Mouse (Mus musculus) thymus, postnatal 14 days (tissue): ENCODE results near the gene Slc4a1.
A peak's percentile ranks its signal among the peaks of the same experiment; 100 is the strongest.

Experiments
- DNase-seq: peaks from one replicate; pipeline ENCODE4 v3.0.0; 2021

Gene Slc4a1

DNA sequence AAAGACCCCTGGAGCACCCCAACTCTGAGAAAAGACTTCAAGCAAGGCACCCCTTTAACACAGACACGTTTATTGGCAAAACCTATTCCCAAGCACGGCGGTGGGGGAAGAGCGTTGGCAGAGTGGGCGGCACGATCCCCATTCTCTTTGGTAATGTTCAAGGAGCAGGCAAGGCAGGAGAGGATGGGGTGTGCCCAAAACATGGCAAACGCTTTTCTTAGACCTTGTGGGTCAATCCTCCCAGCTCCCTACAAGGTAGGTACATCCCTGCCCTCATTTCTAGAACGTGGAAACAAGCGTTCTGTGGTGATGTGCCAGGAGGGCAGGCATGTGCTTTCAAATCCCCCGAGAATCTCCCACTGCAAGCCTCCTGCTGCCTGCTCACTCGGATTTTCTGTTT, 17.2 kb downstream of the Slc4a1 start:
- DNase-seq: no peak

DNA sequence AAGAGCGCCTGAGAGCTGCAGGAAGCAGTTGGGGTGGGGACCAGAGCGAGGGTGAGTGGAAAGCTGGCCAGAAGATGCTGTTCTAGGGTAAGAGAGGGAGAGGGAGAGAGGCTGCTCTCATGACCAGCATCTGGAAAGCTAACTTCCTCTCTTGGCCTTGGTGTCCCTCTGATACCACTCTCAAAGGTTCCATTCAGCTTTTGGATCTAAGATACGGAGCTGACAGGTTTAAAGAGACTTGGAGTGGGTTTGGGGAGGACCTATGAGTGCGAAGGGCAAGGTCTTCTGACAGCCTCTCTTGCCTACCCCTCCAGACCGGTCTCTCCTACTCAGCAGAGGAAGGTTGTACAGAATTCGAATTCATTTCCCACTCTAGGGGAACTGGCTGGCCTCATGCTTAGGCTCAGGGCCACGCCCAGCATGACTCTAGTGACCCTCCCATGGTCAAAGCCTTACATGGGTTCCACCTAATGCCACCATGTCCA, 17.9 kb downstream of the Slc4a1 start:
- no peak for DNase-seq

DNA sequence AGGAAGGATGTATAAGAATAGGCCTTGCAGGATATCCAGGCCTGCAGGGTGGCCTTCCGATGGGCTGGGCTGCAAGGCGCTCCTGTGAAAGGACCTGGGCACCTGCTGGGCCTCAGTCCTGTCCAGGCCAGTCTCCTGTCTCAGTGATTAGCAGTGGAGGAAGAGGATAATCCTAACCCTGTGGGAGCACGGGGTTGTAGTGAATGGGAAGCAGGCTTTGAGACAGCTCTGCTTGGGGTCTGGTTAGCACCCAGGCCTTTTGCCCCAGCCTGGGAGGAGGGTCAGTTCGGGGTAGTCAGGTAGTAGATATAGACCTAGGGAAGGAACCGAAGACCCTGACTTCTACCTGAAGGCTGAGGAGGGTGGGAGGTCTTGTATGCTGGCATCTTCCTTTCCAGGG, 18.3 kb downstream of the Slc4a1 start:
- no peak for DNase-seq

DNA sequence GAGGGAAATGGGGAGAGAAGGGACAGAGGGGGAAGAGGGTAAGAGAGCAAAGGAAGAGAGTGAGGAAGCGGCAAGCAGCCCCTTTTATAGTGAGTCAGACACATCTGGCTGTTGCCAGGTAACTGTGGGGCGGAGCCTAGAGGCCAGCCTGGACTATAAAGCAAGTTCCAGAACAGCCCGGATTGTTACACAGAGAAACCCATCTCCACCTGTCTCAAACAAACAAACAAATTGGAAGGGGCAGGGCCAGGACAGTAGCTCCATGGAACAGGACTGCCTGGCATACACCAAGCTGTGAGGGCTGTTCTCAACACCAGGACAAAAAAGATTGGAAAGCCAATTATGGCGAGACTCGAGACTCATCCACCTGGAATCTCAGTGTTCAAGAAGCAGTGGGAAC, 19.1 kb downstream of the Slc4a1 start:
- no peak for DNase-seq

DNA sequence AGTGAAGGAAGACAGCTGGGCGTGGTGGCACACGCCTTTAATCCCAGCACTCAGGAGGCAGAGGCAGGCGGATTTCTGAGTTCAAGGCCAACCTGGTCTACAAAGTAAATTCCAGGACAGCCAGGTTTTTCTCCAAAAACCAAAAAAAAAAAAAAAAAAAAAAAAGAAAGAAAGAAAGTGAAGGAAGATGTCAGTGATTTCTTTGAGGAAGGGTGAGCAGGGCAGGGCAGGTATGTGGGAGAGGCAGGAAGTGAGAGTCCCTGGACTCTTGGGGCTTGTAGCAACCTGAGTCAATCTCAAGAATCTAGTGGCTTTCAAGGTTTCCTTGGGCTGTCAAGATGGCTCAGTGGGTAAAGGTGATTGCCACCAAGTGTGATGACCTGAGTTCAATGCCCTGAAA, 21.5 kb downstream of the Slc4a1 start:
- DNase-seq: no peak

DNA sequence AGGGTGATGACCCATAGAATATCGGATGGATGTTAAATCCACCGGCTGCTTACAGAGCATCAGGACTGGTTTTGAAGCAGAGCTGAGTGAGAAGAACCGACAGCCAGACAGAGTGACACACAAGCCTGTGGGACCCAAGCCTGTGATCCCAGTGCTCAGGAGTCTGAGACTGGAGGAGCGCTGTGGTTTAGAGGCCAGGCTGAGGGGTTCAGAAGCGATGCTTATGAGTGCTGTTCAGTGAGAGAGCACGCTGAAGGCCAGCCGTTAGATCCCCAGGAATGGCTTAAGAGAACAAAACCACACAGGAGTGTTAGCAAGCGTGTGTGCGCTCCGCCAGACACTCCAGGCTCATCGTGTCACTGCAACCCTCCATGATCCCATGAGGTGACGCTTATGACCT, 23.3 kb downstream of the Slc4a1 start:
- no peak for DNase-seq

DNA sequence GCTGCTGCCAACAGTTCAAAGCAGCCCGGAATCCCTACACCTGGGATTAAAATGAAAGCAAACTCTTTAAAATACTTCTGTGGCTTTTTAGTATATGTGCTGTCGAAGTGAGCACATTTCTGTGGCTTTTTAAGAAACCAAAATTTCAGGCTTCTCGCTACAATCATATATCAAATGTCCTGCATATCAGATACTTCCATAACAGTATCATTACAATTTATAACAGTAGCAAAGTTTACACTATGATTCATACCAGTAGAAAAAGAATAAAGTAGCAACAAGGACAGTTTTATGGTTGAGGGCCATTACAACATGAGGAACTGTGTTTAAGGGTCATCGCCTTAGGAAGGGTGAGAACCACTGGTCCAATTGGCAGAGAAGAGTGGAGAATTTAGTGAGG, 24.9 kb downstream of the Slc4a1 start:
- no peak for DNase-seq

DNA sequence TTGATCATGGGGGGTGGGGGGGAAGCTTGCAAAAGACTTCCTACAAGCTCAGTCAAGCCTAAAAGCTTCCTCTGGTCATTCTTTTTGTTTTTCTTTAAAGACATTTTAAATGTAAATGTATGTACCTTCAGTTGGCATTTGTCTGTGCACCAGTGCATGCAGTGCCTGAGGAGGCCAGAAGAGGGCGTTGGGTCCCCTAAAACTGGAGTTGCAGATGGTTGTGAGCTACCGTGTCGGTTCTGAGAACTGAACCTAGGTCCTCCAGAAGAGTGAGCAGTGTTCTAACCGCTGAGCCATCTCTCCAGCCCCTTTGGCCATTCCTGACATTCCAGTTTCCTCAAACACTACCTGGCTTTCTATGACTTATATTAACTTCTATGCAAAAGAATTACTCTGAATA, 26.4 kb downstream of the Slc4a1 start:
- no peak for DNase-seq

DNA sequence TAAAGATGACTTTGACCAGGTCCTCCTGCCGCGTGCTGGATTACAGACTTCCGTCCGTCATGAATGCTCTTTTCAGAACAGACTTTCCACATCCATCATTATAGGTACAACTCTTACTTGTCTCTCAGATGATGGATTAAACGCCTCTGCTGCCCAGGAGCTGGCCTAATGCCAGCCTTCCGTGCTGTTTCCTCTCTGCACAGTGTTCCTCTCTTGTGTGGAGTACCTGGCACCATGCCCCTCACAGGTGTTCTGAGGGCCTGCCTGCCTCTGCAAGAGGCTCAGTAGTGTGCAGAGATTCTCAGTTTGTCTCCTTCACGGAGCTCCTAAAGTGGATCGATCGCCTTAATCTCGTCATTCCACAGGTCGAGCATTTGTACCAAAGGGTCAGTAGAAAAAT, 26.8 kb downstream of the Slc4a1 start:
- no peak for DNase-seq

DNA sequence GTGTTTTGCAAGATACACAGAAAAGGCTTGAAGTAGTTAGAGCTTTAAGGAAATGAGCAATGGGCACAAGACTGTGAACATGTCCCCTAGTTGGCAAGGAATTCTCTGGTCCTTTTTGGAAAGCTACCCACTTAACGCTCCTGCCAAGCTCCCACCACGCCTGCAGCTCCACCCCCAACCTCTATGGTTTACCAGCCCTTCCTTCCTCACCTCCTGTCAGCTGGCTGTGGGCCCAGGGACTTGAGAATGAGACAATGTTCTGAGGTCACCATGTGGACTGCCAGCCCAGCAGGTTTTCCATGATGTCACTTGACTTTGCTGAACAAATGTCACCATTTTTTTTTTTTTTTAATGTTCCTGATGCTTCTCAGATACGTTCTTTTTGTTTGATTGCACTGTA, 27.4 kb downstream of the Slc4a1 start:
- no peak for DNase-seq

DNA sequence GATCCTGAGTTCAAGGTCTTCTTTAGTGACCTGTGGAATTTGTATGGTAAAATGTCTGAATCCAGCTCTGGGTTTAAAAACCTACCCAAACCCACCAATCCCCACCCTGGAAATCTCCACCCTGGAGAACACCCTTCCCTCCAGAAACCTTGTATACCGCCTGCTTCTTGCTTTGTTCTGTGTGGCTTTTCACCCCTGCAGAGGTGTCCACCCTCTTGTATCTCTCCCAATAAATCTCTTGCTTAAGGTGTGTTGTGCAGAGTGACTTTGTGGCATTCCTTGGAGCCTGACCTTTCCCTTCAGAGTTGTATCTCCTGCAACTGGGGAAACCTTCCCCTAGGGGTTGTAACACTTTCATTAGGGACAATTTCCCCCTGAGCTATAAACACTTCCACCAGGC, 28.1 kb downstream of the Slc4a1 start:
- no peak for DNase-seq

DNA sequence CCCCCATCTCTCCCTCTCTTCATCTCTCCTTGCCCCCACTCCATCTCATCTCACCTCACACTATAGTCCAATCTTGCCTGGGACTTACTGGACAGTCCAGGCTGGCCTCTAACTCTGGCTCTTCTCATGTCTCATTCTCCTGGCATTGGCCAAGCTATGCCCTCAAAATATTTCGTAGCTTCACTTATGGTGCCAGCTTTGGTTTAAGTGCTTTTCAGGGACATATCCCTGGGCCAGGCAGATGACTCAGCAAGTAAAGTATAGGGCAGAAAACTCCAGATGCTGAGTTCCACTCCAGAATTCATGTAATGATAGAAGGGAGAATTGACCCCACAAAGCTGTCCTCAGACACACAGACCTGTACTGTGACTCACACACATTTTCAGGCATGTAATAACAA, 29.8 kb downstream of the Slc4a1 start:
- no peak for DNase-seq

DNA sequence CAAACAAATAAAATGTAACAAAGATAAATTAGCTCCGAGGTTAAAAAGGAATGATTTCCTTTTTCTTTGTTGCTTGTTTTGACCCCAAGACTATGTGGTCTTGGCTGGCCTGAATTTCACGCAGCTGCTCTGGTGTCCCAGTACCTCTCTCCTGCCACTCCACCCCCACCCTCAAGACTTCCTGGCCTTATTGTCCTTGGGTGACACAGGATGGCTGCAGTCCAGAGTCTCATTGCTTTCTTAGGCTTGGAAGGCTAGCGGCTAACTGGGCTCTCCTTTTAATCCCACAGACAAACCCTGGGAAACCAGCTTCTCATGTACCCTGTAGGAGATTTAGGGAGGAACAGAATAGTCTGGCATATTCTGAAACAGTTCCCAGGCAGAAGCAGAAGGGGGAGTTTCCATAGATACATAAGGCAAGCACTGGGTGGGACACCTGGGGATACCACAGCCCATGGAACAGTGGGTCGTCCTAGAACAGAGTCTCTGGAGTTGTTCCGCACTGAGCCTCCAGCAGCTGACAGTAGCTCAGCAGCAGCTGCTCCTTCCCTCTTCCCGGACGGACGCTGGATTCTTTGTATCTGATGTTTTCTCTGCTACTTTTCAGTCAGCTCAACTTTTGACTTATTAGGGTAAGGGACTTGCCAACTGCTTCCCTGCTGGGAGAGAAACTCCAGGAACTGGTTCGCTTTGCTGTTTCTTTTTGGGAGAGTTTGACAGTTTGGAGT, 30.9 kb downstream of the Slc4a1 start:
- no peak for DNase-seq

DNA sequence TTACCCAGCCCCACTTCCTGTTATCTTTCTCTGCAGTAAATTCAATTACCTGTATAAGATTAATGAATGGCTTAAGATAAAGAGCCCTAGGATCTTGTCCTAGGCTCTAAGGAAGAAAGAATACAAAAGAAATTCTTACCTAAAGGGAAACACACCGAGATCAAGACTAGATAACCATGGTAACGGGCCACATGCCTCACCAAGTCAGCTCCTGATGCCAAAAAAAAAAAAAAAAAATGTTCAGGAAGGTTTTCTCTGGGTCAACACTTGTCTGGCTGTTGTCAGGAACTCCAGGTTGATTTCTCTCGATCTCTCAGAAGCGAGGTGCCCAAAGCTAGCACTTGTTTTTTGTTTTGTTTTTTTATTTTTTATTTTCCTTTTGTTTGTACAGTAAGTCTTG, 32.0 kb downstream of the Slc4a1 start:
- DNase-seq: no peak

DNA sequence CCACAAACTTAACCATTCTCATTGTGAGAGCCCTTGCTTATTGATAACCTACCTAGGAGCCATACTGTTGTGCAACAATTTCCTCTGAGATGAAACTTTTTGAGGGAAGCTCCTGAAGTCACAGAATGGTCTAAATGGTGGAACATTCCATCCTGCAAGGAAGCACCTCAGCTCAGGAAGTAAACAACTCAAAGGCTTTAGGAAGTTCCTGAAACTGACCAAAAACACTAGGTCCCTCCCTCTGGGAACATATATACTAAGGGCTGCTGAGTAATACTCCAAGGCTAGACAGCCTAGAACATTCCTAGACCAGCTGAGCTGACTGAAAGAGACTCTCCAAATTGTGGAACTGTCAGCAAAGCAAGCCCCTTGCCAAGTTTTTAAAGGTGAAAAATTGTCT, 32.9 kb downstream of the Slc4a1 start:
- no peak for DNase-seq

DNA sequence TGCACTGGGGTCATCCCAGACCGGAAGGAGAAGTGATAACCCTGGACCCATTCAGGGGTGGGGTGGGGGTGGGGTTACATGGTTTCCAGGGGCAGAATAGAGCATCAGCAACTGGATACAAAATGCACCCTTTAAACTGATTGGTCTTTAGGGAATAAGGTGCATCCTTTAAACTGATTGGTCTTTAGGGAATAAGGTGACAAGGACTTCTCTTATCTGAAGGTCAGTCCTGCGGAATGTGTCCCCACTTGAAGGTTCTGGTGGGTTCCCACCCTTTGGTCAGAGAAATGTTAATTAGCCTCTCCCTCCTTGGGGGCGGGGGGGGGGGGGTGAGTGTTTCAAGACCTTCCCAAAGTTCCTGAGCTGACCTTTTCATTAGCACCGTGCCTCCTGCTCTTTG, 34.2 kb downstream of the Slc4a1 start:
- no peak for DNase-seq

DNA sequence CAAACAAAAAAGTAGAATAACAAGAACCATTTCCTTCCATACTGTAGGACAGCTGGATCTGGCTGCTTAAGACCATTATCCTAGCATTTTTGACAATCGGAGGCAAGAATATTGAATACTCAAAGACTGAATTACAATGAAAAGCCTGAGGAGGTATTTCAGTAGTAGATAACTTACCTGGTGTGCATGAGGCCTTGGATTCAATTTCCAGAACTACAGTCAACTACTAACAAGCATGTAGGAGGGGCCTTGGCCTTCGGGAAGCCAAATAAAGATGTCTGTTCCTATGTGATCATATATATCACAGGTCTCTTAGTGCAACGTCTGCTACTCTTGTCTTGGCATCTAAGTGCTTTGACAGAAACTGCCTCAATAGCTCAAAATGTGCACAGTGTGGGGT, 36.0 kb downstream of the Slc4a1 start:
- DNase-seq: no peak

DNA sequence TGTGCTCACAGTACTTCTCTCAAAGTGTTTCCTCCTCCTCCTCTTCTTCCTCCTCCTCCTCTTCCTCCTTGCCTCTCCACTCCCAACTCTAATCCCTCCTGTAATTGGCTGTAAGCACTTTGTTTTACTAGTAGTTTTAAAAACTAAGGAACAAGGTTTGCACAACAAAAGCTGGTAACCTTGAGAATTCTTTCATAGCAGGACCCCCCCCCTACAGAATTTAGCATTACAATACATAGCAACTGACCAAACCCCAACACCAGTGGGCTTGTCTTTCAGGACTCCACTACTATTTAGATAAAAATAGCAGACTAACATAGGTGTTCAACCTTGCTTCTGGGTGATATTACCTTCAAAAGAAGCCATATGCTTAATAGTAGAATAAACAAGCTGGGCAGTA, 36.5 kb downstream of the Slc4a1 start:
- no peak for DNase-seq

DNA sequence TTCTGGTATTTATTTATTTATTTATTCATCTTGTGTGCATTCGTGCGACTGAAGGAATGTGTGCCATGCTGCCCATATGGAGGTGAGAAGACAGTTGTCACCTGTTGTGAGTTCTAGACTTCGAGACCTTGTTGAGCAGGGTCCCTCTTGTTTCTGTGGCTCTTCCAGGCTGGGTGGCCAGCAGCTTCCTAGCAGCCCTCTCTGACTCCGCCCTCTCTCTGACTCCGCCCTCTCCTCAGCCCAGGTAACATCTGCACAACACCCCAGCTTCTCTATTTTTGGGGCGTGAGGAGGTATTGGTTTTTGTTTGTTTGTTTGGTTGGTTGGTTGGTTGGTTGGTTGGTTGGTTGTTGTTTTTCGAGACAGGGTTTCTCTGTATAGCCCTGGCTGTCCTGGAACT, 38.2 kb downstream of the Slc4a1 start:
- DNase-seq: no peak

DNA sequence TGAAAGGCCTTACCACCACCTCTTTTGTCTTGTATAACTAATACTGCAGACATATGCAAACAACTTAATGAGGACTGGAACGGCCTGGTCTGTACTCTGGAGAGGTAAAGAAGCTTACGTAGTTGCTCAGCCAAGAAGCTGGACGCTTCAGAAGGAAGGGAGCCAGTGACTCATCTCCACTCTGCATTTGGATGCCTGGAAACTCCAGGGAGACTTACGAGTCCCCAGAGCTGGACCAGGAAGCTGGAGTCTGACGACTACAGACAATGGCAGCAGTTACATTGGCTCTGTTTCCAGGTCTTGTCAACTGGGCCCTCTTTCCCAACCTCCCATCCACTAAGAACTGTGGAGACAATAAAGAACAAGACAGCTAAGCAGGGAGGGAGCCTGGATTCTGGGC, 38.8 kb downstream of the Slc4a1 start:
- no peak for DNase-seq

DNA sequence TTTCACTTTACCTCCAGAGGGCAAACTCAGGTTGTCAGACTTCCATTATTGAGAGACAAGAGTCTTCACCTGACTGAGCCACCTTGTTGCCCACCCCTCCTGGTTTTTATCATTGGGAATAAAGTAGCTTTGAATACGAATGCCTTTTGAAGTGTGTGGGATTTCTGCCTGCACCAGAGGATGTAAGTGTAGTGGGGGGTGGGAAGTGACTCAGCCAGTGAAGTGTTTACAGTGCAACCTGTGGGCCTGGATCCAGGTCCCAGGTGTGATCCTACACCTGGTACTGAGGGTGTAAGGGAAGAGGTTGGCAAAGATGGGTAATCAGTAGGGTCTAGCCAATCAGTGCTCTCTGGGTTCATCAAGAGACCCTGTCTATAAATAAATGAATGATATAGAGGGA, 42.5 kb downstream of the Slc4a1 start:
- DNase-seq: no peak

DNA sequence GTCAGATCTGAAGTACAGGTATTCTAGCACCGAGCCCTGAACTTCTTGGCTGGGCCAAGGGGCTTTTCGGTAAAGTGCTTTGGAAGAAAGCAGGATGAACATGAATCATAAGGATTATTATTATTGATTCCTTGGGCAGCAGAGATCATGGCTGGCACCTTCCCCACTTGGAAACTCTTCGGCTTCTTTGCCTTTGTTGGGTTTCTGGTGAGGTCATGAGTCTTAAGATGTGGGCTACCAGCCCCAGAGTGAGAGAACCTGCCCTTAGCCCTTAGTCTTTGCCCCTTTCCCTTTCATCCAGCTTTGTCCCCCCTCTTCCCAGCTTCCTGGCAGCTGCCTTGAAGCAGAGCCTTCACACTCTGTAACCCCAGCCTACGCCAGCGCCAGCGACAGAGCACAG, 44.1 kb downstream of the Slc4a1 start:
- no peak for DNase-seq

DNA sequence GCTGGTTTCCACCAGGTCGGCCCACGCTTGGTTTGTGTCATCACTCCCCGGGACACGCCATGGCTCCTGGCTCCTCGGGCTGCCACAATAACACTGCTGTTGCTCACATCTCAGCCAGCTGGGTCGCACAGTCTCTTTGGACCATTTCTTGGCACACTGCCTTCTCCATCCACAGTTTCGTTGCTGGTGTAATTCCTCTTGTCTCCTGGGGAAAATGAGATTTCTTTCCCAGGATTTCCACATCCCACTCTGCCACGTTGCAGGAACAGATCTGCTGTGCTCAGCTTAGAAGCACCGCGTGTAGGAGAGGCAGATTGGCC, 45.4 kb downstream of the Slc4a1 start:
- DNase-seq: no peak

DNA sequence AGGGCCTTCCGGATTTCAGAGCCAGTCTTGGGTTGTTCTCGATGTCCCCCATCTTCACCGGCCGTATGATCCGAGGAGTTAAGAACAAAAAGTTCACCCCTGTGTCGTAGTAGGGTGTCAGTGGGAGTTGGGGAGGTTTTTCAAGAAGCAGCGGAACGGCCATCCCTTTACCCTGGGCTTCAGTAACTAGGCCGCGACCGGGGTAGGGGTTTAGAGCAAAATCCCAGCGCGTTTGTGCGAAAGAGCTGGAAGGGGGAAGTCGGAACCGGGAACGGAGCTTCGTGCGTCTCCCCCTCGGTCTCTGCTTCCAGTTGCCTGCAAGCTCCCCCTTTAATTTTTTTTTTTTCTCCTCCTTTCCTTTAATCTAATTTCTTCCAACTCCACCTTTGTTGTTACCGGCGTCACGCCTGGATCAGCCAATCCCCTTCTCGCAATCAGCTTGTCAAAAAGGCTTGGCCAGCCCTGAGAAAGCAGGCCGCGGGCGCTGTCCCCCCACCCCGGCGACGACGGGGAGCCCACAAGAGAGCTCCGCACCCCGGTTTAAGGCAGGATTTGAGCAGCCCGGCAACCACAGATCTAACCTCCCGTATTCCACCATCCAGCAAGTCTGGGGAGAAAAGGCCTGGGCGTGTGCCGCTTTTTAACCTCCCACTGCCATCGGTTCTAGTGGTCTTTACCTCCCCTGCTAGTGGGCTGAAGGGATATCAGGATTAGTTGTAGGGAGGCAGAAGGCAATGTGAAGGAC, 45.9 kb downstream of the Slc4a1 start:
- DNase-seq: peak; percentile 71

DNA sequence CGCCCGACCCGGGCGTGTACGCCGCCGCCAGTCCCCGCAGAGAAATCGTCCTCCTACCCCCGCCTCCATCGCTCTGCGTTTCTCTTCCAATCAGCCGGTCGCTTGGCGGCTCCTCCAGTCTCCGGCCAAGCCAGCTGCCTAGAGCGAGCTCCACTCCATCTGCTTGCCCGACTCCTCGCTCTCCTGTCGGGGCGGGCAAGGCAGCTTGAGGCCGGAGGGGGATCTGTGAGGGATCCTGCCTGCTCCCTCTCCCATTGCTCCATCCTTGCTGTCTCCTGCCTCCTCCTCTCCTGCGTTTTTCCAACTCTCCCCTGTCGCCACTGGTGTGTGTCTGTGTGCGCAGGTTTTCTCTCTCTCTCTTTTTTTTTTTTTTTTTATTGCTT, 46.6 kb downstream of the Slc4a1 start, which contains the start of gene Ubtf:
TSS of gene Ubtf (minus strand) at position 333 of the 383 bp plus-strand sequence.
- peak; percentile 80 for DNase-seq
